Mouse (Mus musculus): Measurements from ENCODE around the gene Acot13. TPM values are rescaled to one million over a fixed set of nuclear protein-coding genes. Genes with fewer than 3 reads are reported as not detected.
A peak's percentile ranks its signal among the peaks of the same experiment; 100 is the strongest.

Gene Acot13
- total and polyA plus RNA-seq, 3 experiments, result 59.2 to 134 (median 110) TPM

GRCm38 (mm10) chr13:24803196-24803595 lies 28.1 kb downstream of the Acot13 start:
- Histone ChIP-seq H3K27me3 (ENCODE audit: insufficient read depth, low read length) (no peaks in the 10 kb centered on the region), H3K4me3 (ENCODE audit: low read depth, low read length) (peak overlapping the region; percentile 95), H3K9me3 (replicated peaks) (no peaks in the 10 kb centered on the region), H3K36me3 (replicated peaks) (peaks cover 33% of the 10 kb centered on the region), H3K4me1 (ENCODE audit: insufficient read depth, low read depth, low read length) (peaks cover 29% of the 10 kb centered on the region)
- DNase-seq (ENCODE audit: low spot score) (no peak), ATAC-seq (ENCODE audit: extremely low read depth, insufficient number of reproducible peaks, low FRiP score, poor library complexity, severe bottlenecking) (no peak)
- TF ChIP-seq CTCF (IDR thresholded peaks at IDR 0.05; ENCODE audit: low read depth, low read length) (no peak), GATA1 (IDR thresholded peaks at IDR 0.05; ENCODE audit: borderline replicate concordance, low read length) (no peak), POLR2AphosphoS5 (IDR thresholded peaks at IDR 0.05; ENCODE audit: insufficient replicate concordance, low read depth, low read length) (no peak), GATA2 (IDR thresholded peaks at IDR 0.05; ENCODE audit: borderline replicate concordance, low read depth, low read length) (no peak), TAL1 (conservative IDR thresholded peaks at IDR 0.05; ENCODE audit: low read depth, low read length) (no peak)

DNA sequence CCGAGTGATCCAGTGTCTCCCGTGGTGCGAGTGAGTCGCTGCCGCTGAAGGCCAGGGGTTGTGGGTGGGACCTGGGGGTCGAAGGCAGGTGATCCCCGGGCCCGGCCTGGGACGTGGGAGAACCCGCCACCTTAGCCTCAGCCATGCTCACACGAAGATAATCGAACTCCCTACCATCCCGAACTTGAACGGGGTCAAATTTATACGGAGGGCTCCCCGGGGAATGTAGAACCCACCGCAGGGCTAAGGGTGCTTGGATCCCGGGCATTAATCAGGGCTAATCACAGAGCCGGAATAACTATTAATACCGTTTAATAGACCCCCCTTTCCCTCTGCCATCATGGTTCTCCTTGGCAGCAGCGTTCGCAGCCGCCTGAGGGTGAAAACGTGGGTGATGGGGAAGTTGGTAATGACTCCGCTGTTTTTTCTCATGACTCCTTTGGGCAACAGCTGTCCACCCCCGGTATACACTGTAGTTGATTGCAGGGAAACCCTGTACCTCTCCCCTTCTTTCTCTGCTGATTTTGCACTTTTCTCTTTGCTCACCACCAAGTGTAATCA lies 29.1 kb downstream of the Acot13 start:
- no peak for TF ChIP-seq TAL1 (conservative IDR thresholded peaks at IDR 0.05; ENCODE audit: low read depth, low read length)
- TF ChIP-seq GATA2 (IDR thresholded peaks at IDR 0.05; ENCODE audit: borderline replicate concordance, low read depth, low read length), result no peak
- no peak for TF ChIP-seq CTCF (IDR thresholded peaks at IDR 0.05; ENCODE audit: low read depth, low read length)
- TF ChIP-seq GATA1 (IDR thresholded peaks at IDR 0.05; ENCODE audit: borderline replicate concordance, low read length), result no peak
- TF ChIP-seq POLR2AphosphoS5 (IDR thresholded peaks at IDR 0.05; ENCODE audit: insufficient replicate concordance, low read depth, low read length), result no peak
- Histone ChIP-seq H3K27me3 (ENCODE audit: insufficient read depth, low read length) (no peaks in the 10 kb centered on the region), H3K9me3 (replicated peaks) (no peaks in the 10 kb centered on the region), H3K4me1 (ENCODE audit: insufficient read depth, low read depth, low read length) (peaks cover 28% of the 10 kb centered on the region), H3K36me3 (replicated peaks) (peaks cover 23% of the 10 kb centered on the region), H3K4me3 (ENCODE audit: low read depth, low read length) (peak overlapping the region; percentile 95)
- ATAC-seq (ENCODE audit: extremely low read depth, insufficient number of reproducible peaks, low FRiP score, poor library complexity, severe bottlenecking), result peak; percentile 43
- peak; percentile 66 for DNase-seq (ENCODE audit: low spot score)

- peaks cover 18% of the 10 kb centered on the region for H3K36me3 ChIP-seq (replicated peaks)
- no peaks in the 10 kb centered on the region for H3K27me3 ChIP-seq (ENCODE audit: insufficient read depth, low read length)
- peak; percentile 10 for TF ChIP-seq POLR2AphosphoS5 (IDR thresholded peaks at IDR 0.05; ENCODE audit: insufficient replicate concordance, low read depth, low read length)
- TF ChIP-seq CTCF (IDR thresholded peaks at IDR 0.05; ENCODE audit: low read depth, low read length), result no peak
- DNase-seq (ENCODE audit: low spot score), result peak; percentile 62
- peaks cover 25% of the 10 kb centered on the region for H3K4me1 ChIP-seq (ENCODE audit: insufficient read depth, low read depth, low read length)
- H3K9me3 ChIP-seq (replicated peaks), result no peaks in the 10 kb centered on the region
- ATAC-seq (ENCODE audit: extremely low read depth, insufficient number of reproducible peaks, low FRiP score, poor library complexity, severe bottlenecking), result no peak
- H3K4me3 ChIP-seq (ENCODE audit: low read depth, low read length), result peak within 1 kb of the TSS; percentile 95
These were observed 29.9 kb downstream of the Acot13 start, which contains the start of gene BC005537 for GRCm38 (mm10) chr13:24801308-24801921. Gene BC005537 (plus strand): TSS chr13:24801657.

DNA sequence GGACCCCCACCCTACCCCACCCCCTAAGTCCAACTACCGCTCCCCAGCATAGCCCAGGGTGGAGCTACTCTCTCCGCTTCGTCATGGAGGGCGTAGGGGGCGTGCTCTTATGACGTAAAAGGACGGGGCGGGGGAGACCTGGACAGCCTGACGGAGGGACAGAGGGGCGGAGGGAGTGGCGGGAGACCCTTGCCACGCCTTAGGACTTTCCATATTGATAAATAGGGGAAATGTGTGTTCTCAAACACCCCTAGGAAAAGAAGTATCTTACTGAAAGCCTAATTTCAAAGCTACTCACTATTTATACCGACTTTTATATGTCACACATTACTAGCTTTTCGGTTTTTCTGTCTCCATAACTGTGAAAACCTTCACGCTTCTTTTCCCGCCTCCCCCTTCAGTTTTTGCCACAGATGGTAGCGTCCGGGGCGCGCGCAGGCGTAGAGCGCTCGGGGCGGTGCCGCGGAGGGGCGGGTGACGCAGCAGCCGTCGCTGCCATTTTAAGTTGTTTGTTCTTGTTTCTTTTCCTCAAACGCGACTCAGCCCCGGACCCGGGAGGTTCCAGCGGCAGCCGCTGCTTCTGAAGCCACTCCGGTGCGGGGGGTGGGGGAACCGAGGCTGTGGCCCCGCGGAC lies 30.5 kb downstream of the Acot13 start:
- peak; percentile 92; the same call in 1 of the 2 replicates for TF ChIP-seq POLR2AphosphoS5 (IDR thresholded peaks at IDR 0.05; ENCODE audit: insufficient replicate concordance, low read depth, low read length)
- TF ChIP-seq CTCF (IDR thresholded peaks at IDR 0.05; ENCODE audit: low read depth, low read length), result no peak
- no peaks in the 10 kb centered on the region for H3K27me3 ChIP-seq (ENCODE audit: insufficient read depth, low read length)
- peak; percentile 84 for DNase-seq (ENCODE audit: low spot score)

GRCm38 (mm10) chr13:24799925-24800673 lies 31.2 kb downstream of the Acot13 start:
- peaks cover 18% of the 10 kb centered on the region for H3K4me1 ChIP-seq (ENCODE audit: insufficient read depth, low read depth, low read length)
- DNase-seq (ENCODE audit: low spot score) (peak; percentile 27), ATAC-seq (ENCODE audit: extremely low read depth, insufficient number of reproducible peaks, low FRiP score, poor library complexity, severe bottlenecking) (0 out of 2 replicates have a peak, but pooled peaks have one; percentile 1)
- TF ChIP-seq TAL1 (conservative IDR thresholded peaks at IDR 0.05; ENCODE audit: low read depth, low read length) (no peak), GATA1 (IDR thresholded peaks at IDR 0.05; ENCODE audit: borderline replicate concordance, low read length) (no peak), GATA2 (IDR thresholded peaks at IDR 0.05; ENCODE audit: borderline replicate concordance, low read depth, low read length) (no peak), CTCF (IDR thresholded peaks at IDR 0.05; ENCODE audit: low read depth, low read length) (no peak), POLR2AphosphoS5 (IDR thresholded peaks at IDR 0.05; ENCODE audit: insufficient replicate concordance, low read depth, low read length) (no peak)
- no peaks in the 10 kb centered on the region for H3K9me3 ChIP-seq (replicated peaks)
- H3K4me3 ChIP-seq (ENCODE audit: low read depth, low read length), result peak overlapping the region; percentile 95
- peaks cover 6% of the 10 kb centered on the region for H3K36me3 ChIP-seq (replicated peaks)
- no peaks in the 10 kb centered on the region for H3K27me3 ChIP-seq (ENCODE audit: insufficient read depth, low read length)

More for the DNA sequence above, 30.5 kb downstream of the Acot13 start:
- H3K36me3 ChIP-seq (replicated peaks), result peaks cover 12% of the 10 kb centered on the region
- no peaks in the 10 kb centered on the region for H3K9me3 ChIP-seq (replicated peaks)
- H3K4me3 ChIP-seq (ENCODE audit: low read depth, low read length), result peak overlapping the region; percentile 95
- peaks cover 23% of the 10 kb centered on the region for H3K4me1 ChIP-seq (ENCODE audit: insufficient read depth, low read depth, low read length)
- ATAC-seq (ENCODE audit: extremely low read depth, insufficient number of reproducible peaks, low FRiP score, poor library complexity, severe bottlenecking), result peak; percentile 94

GRCm38 (mm10) chr13:24799378-24799777 lies 32.0 kb downstream of the Acot13 start:
- DNase-seq (ENCODE audit: low spot score), result no peak
- Histone ChIP-seq H3K4me3 (ENCODE audit: low read depth, low read length) (no peak overlapping the region; the same call in 1 of the 2 replicates), H3K4me1 (ENCODE audit: insufficient read depth, low read depth, low read length) (peaks cover 13% of the 10 kb centered on the region), H3K9me3 (replicated peaks) (no peaks in the 10 kb centered on the region), H3K27me3 (ENCODE audit: insufficient read depth, low read length) (peaks cover under 1% of the 10 kb centered on the region; the same call in 1 of the 2 replicates), H3K36me3 (replicated peaks) (no peaks in the 10 kb centered on the region)
- ATAC-seq (ENCODE audit: extremely low read depth, insufficient number of reproducible peaks, low FRiP score, poor library complexity, severe bottlenecking), result no peak
- no peak for TF ChIP-seq POLR2AphosphoS5 (IDR thresholded peaks at IDR 0.05; ENCODE audit: insufficient replicate concordance, low read depth, low read length)
- TF ChIP-seq GATA2 (IDR thresholded peaks at IDR 0.05; ENCODE audit: borderline replicate concordance, low read depth, low read length), result no peak
- no peak for TF ChIP-seq CTCF (IDR thresholded peaks at IDR 0.05; ENCODE audit: low read depth, low read length)
- TF ChIP-seq TAL1 (conservative IDR thresholded peaks at IDR 0.05; ENCODE audit: low read depth, low read length), result no peak
- no peak for TF ChIP-seq GATA1 (IDR thresholded peaks at IDR 0.05; ENCODE audit: borderline replicate concordance, low read length)

All from G1E (cell line).